Mouse (Mus musculus): ENCODE data around the gene Aplp2.
"Not testable (repeated sequence)": the region's sequence is repeated elsewhere in the genome, so short reads cannot be mapped to it uniquely, and the experiment has no call there.

Gene Aplp2

DNA sequence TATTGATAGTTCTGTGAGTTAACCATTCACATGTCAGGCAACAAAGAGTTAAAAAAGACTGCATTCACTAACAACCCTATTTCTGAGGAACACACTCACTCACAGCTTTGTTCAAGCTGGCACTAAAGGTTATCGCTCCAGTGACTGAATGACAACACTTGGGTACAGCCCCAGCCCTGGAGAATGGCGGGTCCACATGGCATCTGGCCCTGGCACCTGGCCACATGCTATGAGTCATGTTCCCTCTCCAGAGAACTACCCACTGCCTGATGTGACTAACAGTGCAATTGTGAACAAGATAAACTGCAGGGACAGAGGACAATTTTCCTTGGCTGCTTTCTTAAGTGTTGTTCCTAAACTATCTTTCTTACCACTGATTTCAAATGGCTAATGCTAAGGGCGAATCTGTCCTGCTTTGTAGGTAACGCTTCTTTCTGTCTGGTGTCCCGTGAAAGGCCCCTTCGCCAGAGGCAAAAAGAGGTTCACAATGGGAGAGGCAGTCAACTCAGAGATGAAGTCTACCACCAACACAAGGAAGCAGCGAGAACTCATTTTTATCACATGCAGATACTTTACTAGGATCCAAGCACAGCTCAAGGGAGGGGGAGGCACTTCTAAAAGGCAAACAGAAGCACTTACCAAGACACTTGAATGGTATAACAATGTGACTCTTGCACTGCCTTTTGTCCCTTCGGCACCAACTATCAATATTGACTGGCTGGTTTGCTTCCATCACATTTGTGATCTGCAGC lies 35.1 kb downstream of the Aplp2 start:
- peak; percentile 91 to 93 for DNase-seq

DNA sequence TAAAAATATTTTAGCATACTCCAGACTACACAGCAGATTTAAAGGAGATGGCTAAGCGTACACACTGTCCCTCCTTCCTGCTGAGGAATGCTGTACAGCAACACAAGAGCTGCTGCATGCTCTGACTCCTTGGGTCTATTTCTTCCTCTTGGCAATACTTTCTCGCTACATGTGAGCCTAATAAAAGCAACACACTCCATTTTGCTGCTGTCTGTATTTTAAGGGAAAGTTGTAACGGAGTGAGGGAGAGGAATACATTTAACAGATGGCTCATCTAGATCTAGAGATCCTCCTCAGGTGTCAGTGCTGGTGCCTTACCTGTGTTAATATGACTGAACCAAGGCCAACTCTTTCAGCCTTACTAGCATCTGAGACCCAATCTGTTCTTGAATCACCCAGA lies 35.6 kb downstream of the Aplp2 start:
- DNase-seq = no peak

DNA sequence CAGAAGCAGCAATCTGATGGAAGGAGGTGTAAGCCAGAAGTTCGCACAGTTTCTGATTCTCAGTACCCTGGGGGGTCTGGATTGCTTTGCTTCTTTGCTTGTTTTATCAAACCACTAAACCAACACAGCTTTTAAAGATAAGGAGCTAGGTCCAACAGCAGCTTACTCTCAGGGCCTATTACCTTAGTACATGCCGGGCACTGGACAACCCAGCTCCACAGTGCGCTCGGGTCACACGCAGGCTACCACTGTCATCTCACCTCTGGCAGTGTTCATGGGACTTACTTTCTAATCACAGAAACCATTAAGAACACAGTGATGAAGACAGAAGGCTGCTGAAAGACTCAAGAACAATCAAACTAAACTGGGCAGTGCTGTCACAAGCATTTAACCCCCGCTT lies 36.3 kb downstream of the Aplp2 start:
- no peak for DNase-seq

DNA sequence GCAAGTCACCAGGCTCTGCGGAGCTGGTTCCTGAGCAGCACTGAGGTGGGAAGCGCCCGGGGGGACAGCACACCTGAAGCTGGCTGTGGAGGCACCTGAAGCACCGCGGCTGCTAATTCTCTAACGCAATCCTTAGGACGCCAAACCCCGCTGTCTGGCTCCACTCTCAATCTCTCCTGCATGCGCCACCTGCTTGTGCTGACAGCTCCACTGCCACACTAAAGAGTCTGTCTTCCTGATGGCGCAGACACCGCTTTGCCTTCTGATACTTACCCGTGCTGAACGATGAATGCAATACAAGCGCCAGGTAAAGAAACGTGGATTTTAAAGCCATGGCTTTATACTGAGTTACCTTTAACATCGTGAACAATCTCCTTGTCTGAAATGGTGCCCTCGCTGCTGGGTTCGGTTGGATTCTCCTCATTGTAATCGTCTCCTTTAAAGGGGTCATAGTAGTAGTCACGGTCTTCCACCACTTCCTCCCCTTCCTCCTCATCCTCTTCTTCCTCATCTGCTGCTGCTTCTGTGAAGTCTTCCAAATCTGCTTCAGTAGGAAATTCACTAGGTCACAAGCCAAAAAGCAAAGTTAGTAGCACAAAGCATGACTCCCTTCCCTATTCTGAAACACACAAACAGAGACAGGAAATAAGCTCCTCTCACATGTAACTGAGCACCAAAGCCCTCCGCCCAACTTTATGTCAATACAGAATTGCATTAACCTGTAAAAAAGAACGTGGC lies 43.1 kb downstream of the Aplp2 start:
- no peak for DNase-seq

DNA sequence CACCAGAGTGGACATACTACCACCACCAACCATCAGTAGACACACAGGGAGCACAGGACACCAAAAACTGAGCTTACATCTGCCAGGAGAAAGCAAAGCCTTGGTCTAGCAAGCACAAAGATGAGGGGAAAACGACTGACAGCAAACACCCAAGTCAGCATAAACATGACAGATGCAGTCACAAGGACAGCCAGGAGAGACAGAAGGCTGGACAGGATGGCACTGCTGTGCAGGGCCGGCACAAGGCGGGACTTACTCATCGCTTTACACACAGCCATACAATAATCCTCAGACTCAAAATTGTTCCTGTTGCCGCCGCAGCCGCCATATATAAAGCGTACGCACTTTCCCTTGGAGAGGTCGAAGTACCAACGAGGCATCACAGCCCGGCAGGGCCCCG lies 44.3 kb downstream of the Aplp2 start:
- peak; percentile 15 to 22 for DNase-seq

DNA sequence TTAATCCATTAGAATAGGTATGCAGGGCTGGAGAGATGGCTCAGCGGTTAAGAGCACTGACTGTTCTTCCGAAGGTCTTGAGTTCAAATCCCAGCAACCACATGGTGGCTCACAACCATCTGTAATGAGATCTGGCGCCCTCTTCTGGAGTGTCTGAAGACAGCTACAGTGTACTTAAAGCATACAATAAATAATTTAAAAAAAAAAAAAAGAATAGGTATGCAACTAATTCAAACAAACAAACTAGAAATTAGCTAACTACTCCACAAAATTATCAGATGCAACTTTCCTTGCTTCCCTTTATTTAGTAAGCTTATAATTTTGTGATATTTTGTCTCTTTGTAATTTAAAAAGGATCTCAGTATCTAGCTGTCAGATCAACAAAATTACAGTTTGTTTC lies 46.1 kb downstream of the Aplp2 start:
- DNase-seq = not testable (repeated sequence)

DNA sequence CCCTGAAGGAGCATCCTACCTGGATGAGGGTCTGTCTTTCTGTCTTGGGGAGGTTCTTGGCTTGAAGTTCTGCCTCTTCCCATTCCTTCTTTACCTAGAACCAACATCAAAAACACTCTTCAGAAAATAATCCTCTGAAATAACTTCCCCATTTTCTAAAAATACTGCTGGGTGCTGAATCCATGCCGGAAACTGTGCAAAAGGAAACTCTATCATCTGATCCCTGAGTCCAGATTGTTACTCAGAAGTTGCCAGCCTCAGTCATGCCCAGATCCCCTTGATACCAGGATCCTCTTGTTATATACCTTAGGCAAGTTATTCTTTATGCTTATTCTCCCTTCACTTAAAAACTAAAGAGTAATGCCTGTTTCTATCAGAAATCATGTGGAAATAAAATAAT lies 48.3 kb downstream of the Aplp2 start:
- no peak for DNase-seq

DNA sequence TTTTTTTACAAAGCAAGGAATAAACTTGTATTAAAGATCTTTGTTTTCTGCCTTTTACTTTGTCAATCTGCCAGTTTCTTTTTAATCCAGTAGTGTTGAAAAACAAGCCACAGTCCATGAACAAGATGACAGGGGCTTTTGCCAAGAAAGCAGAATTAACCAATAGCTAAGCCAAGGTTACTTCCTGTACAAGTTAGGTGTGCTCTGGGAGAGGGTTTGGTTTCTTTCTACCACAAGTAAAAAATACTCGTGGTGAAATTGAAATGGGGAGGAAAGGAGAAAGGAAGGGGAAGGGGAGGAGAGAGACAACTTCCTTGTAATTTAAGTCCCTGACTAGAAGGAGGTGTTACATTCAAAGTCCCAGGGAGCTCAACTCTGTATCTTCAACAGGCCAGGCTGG lies 48.7 kb downstream of the Aplp2 start:
- no peak for DNase-seq

DNA sequence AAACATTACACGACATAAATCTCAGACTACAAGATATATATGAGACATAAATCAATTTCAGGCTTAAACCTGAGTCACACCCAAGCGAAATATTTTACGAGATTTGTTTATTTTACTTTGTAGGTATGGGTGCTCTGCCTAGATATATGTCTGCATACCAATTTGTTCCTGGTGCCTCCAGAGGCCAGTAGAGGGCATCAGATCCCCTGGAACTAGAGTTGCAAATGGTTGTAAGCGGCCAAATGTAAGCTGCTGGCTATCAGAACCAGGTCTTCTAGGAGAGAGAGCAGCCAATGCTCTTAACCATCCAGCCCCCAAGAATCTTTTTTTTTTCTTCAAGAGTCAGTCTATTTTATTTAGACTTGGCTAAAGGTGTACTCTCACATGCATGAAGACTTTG lies 51.7 kb downstream of the Aplp2 start:
- DNase-seq = peak; percentile 49 to 57

DNA sequence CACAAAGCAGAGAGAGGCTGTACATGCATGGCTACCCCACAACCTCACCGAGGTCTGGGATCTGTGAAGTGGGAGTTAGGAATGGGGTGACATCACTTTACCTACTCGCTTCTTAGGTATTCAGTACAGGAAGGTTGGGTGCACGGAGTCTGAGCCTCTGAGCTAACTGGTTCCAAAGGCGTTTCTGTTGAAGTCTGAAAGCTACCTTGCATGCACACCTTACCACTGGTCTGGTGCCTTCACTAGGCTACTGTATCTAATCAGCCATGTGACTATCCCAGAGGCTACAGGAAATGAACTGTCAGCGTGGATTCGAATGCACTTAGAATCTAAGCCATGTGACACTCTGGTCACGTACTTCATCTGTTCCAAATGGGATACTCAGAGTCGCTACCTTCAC lies 55.0 kb downstream of the Aplp2 start:
- no peak for DNase-seq

DNA sequence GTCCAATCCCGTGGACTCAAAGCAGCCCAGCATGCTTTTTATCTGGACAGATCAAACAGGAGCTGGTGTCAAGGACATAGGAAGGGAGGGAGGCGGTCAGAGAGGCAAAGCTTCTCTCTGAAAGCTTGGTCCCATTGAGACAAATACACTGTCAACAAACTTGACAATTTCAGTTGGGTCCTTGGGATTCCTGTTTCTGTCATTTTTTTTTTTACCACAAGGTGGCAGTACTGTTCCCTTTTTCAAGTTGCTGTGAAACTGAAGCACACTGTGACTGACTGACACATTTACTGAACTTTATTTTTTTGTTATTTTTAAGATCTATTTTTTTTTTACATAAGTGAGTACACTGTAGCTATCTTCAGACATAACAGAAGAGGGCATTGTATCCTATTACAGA lies 60.6 kb downstream of the Aplp2 start:
- DNase-seq = peak in 1 of 2 experiments; percentile 75

DNA sequence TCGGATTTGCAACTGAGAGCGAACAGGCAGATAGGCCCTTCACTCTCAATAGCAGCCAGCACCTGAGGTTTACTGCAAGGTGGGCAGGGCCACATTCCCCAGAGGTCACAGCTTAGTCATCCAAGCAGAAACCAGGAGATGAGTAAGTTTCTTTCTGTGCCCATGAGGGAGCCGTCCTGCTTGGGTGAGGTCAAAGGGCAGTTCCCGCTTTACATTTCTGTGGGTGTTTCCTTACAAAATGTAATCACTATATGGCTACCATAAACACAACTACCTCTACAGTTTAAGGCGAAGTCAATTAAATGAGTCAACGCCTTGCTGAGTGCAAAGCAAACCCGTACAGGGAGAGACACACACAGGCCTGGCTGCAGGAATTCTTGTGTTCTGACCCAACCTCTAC lies 63.5 kb downstream of the Aplp2 start:
- DNase-seq = no peak

DNA sequence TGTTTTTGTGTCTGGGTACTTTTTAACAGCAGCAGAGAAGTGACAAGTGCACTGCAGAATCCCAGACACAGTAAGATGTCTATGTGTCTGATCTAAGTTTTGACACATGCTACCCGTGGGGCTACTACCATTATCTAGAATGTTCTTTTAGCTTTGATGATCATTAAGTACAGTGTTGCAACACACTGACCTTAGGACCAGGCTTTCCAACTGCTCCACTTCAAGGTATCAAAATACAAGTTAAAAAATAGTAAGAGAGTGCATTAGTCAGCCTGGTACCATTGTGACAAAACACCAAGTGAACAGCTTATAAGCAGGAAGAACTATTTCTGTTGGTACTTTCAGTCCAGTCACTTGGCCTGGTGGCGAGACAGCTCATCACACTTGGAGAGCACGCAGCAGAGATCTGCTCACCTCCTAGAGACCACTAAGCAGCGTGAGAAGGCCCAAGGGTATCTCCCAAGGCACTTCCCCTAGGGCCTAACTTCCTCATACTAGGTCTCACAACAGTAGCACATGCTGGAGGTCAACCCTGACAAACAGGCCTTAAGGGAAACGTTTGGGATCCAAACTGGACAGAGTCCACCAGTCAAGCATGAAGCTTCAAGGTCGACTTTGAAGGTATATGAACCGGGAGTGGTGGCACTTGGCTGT lies 66.2 kb downstream of the Aplp2 start:
- no peak for DNase-seq

DNA sequence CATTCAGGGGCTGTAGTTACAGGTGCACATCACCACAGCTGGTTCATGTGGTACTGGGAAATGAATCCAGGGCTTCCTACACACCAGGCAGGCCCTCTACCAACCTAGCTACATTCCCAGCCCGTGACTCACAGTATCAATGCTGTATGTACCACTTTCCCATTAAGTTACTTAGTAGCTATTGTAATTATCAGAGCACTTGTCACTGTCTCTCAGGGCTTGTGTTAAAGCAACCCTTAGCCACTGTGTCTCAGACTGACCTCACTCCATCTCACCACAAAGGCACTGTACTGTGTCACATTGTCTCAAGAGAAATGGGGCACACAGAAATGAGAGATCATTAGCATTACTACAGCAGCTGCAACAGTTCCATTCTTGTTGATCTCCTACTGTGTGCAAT lies 68.7 kb downstream of the Aplp2 start:
- DNase-seq = no peak

DNA sequence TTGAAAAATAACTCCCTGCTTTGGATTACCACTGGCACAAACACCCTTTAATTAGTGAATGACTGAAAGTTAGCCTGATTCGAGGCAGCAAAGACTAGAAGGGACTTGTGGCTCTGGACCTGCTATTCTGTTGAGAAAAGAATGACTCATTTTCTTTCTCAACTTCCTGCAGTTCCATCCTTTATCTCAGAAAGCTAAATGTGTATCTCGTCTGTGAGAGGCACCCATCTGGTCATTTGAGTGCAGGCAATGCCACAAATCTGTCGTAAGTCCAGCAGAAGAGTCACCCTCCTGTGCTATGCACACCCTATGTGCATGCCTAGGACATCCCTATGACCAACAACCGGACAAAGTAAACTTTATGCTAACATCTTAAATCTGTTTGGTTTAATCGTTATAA lies 78.5 kb downstream of the Aplp2 start:
- no peak for DNase-seq

DNA sequence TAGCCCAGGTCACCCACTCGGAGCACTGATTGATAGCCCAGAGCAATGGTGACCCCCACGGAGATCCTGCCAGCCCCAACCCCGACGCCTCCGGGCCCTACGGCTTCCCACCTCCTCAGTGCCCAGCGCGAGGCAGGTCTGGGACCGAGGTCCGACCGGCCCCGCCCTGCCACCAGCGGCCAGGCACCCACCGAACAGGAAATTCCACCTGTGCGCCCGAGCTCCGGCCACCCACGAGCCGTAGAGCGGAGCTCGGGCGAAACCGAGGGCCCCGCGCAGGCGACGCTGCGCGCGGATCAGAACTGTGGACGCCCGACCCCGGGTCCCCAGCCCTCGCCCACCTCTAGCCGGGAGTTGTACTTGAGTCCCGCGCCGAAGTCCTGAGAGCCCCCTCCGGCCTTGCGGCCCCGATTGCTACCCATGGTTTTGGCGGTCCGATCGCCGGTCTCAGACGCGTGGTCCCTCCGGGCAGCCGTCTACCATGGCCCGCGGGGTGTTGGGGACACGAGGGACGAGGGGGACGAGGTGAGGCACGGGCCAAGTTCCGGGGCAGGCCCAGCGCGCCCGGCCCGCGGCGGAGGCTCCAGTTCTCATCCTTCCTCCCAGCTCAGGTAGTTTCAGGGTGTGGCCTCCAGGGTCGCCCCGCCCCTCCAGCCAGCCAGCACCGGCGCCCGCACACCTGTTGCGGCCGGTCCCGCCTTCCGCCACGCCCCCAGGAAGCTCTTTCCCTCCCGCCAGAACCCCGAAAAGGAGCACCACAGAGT lies 80.2 kb downstream of the Aplp2 start, which contains the start of gene St14:
TSS of gene St14 (minus strand) at position 649 of the 764 bp plus-strand sequence.
- DNase-seq = peak; percentile 41 to 50

DNA sequence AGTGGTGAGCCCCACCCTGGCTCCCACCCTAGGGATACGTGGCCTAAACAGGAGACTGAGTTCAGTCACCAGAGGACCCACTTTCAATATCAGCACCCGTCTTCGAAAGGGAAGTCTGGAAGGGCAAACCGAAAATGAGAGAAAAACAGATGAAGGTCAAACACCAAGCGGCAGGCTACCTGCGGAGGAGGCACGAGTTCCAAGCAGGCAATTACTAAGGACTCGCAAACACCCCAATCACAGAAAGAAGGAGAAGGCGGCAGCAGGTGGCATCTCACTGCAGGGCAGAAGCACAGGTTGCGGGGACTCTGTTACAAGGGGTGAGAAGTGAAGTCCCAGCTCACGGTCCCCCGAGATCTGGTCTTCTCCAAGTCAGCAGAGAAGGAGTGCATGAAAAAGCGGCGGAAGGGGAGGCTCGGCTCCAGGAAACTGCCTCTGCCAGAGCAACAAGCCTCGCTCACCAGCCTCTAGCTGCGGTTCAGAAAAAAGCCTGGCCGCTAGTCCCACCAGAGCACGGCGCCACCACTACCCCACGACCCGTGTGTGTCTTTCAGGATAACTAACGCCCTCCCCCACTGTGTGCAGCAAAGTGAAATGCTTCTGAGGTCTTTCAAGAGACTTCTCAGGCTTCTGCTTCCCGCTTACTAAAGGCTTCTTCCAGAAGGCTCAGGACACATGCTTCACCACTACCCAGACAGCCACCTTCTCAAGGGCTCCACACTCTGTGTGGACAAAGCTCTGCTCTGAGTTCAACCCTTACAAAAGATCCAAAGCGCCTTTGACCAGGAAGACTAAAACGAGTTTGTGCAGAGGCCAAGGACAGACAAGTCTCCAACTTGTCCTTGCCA lies 81.0 kb downstream of the Aplp2 start:
- peak; percentile 20 to 33 for DNase-seq

DNA sequence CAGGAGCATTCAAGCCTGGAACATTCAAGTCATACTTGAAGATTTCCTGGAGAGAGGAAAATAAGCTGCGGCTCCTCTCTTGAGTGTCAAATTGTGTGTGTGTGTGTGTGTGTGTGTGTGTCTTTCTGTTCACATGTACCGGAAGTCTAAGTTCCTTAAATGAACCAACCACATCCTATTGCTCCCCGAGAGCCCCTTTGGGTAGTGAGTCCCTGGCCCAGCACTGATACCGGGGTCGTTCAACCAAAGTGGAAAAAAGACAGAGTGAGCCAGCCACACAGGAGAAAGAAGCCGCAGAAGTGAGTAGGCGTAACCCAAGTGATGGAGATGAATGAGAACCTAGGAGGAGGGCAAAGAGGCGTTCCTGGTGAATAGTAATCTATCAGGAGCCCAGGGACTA lies 81.7 kb downstream of the Aplp2 start:
- no peak for DNase-seq

DNA sequence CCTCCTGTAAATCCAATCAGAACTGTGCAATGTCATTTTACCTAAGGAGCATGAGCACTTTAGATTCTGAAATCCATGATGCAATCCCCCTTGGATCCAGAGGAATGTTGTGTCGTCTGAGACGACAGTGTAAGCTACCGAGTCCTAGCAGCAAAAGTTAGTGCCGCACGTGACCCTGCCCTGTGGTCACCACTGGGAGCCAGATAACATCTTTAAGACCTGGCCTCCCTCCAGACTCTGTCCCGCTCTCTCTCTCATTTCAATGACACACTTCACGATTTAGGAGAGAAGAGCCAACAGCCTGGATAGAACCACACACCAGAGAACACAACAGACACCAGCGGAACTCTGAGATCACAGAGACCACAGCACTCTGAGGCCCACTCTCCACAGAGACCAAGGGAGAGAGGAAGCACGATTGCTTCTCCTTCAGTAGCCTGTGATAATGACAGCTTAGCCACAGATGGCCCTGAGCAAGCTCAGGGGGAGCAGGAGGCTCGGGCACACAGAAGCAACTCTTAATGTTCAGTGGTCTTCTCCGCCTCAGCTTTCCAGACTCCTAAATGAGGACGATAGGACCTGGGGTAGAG lies 83.6 kb downstream of the Aplp2 start:
- no peak for DNase-seq

DNA sequence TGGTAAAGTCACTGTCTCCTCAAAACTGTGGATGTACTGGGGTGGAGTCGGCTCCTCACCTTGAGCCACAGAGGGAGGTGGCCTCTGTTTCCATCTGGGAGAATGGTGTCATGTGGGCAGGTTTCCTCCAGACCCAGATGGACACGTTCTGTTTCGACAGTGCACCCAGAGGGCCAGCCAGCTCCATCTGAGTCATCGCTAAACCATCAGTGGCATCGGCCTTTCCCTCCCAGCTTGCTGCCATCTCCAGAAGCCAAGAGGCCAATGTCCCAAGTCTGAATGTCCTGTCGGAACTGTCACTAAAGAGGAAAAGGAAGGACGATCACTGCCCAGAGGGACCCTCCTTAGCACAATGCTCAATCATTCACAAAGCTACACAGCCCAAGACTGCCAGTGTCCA lies 85.5 kb downstream of the Aplp2 start:
- no peak for DNase-seq

DNA sequence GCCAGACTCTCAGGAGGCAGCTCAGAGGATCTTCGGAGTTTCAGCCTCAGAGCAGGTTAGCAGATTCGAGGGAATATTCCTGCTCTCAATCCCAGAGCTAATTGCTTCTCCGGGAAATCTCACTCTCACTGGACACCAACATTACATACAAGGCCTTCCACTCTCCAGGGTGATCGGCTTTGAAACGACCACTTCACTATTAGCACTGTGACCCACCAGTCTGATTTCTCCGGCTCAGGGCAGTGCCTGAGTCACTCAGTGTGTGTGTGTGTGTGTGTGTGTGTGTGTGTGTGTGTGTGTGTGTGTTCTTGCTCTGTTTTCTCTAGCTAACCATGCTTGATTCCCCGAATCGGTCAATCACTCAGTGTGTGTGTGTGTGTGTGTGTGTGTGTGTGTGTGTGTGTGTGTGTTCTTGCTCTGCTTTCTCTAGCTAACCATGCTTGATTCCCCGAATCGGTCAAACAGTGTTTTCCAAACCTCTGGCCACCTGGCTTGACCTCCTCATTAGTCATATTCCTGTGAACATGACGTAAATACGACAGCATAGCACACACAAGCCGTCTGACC lies 89.1 kb downstream of the Aplp2 start:
- DNase-seq = no peak
